Mouse (Mus musculus) stomach, embryonic 14.5 days (tissue): Measurements from ENCODE around the gene Thra. TPM values are rescaled to one million over a fixed set of nuclear protein-coding genes. Genes with fewer than 3 reads are reported as not detected.
A peak's percentile ranks its signal among the peaks of the same experiment; 100 is the strongest.

Source experiments
- ATAC-seq: fragments of 200-750 bp; cut with Nextera tagmentation; 2 replicates; pipeline ENCODE4 v1.8.0; 2017; ENCODE audit warnings: low read depth, moderate TSS enrichment; ENCODE audit not compliant: insufficient number of reproducible peaks, insufficient read depth, low FRiP score
- H3K27ac ChIP-seq: fragments of 300-500 bp; sonication (generic); 2 replicates; pipeline ENCODE4 v1.5.1; 2014; ENCODE audit warnings: mild to moderate bottlenecking, low read length, moderate library complexity, mixed read lengths
- H3K27me3 ChIP-seq: fragments of 300-500 bp; sonication (generic); 2 replicates; pipeline ENCODE4 v1.6.1; 2014; ENCODE audit warnings: low read length, control low read depth, mixed read lengths; ENCODE audit not compliant: control insufficient read depth, insufficient read depth
- H3K36me3 ChIP-seq: fragments of 300-500 bp; sonication (generic); 2 replicates; pipeline ENCODE4 v1.6.1; 2014; ENCODE audit warnings: mild to moderate bottlenecking, control low read depth, low read length, moderate library complexity, mixed read lengths; ENCODE audit not compliant: control insufficient read depth, insufficient read depth
- H3K4me1 ChIP-seq: fragments of 300-500 bp; sonication (generic); 2 replicates; pipeline ENCODE4 v1.6.1; 2014; ENCODE audit warnings: low read length, control low read depth, mixed read lengths; ENCODE audit not compliant: control insufficient read depth, insufficient read depth
- H3K4me2 ChIP-seq: fragments of 300-500 bp; sonication (generic); replicated peaks from 2 replicates; pipeline ENCODE4 v1.6.1; 2014; ENCODE audit warnings: low read depth, low read length, control low read depth
- H3K4me3 ChIP-seq: fragments of 300-500 bp; sonication (generic); 2 replicates; pipeline ENCODE4 v1.5.1; 2014; ENCODE audit warnings: low read depth, low read length, control low read depth
- H3K9ac ChIP-seq: fragments of 300-500 bp; sonication (generic); replicated peaks from 2 replicates; pipeline ENCODE4 v1.6.1; 2014; ENCODE audit warnings: low read depth, mild to moderate bottlenecking, control low read depth, low read length, moderate library complexity, mixed read lengths
- H3K9me3 ChIP-seq: fragments of 300-500 bp; sonication (generic); 2 replicates; pipeline ENCODE4 v1.6.1; 2016; ENCODE audit warnings: low read depth, low read length, control low read depth; ENCODE audit not compliant: control insufficient read depth
- WGBS: fragments of 180-500 bp; shearing (Covaris S2); extraction: QIAGEN DNeasy Blood & Tissue Kit; methylation state at CpG from one replicate; pipeline ENCODE4 v1.1.7; 2014; 5-methylcytosine and 5-hydroxymethylcytosine counted together
- polyA plus RNA-seq: library from polyadenylated mRNA; unstranded; fragments of >200 nt; fragmentation: Nextera tagmentation; extraction: Ambion mirVana; gene quantifications from 2 replicates; pipeline ENCODE4 v1.2.1, GENCODE M21; 2014

Thra gene
- polyA plus RNA-seq, 1 experiment from 2014 or later = 62.9 TPM

DNA sequence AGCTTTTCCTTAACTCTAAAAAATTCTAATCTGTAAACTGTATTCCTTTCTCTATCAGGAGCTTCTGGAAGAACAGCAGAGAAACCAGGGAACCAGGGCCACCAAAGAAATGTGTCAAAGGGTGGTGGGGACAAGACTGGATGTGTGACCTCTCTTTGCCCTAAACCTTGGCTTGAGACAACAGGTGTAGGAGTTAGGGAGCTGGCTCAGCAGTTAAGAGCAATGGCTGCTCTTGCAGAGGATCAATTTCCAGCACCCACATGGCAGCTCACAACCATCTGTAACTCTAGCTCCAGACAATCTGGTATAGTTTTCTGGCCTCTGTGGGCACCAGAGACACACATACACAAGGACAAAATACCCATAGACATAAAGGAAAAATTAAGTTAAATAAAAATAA lies 37.5 kb downstream of the Thra start:
- no peaks in the 10 kb centered on the region for H3K27me3 ChIP-seq
- no peaks in the 10 kb centered on the region for H3K36me3 ChIP-seq
- peaks cover 49% of the 10 kb centered on the region for H3K4me1 ChIP-seq
- ATAC-seq = no peak
- no peak overlapping the region for H3K4me3 ChIP-seq
- no peak overlapping the region for H3K9ac ChIP-seq
- H3K27ac ChIP-seq = peak overlapping the region; percentile 90; the same call in 1 of the 2 replicates
- no peaks in the 10 kb centered on the region for H3K9me3 ChIP-seq
- no peak overlapping the region for H3K4me2 ChIP-seq

DNA sequence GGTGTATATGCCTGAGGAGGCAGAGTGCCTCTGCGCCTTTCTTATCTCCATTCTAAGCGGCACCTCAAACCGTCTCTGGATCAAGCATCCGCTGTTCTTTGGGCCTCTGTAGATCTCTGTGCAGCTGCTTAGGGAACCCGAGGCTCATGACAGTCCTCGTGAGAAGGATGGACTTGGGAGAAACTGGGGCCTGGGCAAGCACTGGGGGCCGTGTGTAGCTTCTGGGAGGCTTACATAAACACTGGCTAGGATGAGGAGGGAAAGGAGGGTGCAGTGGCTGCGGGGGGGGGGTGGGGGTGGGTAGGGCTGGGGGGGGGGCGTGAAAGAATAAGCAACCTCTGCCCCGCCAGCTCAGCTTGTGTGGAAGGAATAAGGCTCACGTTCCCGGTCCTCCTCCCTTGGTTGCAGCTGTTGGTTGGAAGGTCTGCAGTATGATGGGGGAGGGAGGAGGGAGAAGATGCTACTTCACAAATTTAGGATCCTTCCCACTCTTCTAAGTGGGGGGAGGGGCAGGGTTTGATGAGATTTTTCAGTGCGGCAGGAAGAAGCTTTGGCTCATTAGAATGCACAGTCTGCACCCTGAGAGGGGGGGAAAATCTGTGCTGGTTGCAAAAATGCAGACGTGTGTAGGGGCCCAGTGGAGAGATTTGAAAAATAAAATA lies 41.5 kb downstream of the Thra start:
- Histone ChIP-seq H3K27me3 (no peaks in the 10 kb centered on the region), H3K4me3 (no peak overlapping the region), H3K9me3 (no peaks in the 10 kb centered on the region), H3K27ac (peak overlapping the region; percentile 92), H3K9ac (no peak overlapping the region; the same call in 1 of the 2 replicates), H3K4me2 (peak overlapping the region; percentile 39; the same call in 1 of the 2 replicates), H3K36me3 (no peaks in the 10 kb centered on the region), H3K4me1 (peaks cover 61% of the 10 kb centered on the region)
- ATAC-seq = peak; percentile 25; the same call in 1 of the 2 replicates
- WGBS = 8% methylated on average over 14 of the region's 14 CpGs

GRCm38 (mm10) chr11:98782651-98783235 lies 42.3 kb downstream of the Thra start:
- Histone ChIP-seq H3K27me3 (no peaks in the 10 kb centered on the region), H3K36me3 (no peaks in the 10 kb centered on the region), H3K4me1 (peaks cover 59% of the 10 kb centered on the region), H3K4me3 (peak overlapping the region; percentile 8; the same call in 1 of the 2 replicates), H3K27ac (peak overlapping the region; percentile 92), H3K9me3 (no peaks in the 10 kb centered on the region), H3K9ac (no peak overlapping the region), H3K4me2 (peak overlapping the region; percentile 39)
- WGBS = 8% methylated on average over 17 of the region's 17 CpGs
- ATAC-seq = no peak

DNA sequence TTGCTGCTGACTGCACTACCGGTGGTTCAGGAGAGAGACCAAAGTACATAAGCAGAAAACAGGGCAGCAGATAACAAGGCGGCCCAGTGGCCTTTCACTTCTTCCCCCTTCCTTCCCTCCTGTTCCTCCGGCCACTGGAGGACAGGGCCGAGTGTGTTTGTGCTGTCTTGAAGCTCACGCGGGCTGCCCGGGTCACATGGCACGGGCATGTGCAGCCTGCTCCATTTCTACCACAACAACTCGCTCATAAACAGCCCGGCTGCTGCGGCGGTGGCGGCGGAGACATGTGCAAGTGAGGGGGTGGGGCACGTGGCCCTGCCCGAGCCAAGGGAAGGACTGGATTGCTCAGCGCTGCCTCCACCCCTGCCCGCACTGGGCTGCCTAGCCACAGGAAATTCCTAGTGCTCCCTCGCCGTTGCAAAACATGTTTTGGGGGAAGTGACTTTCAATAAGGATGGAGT lies 42.8 kb downstream of the Thra start:
- whole genome bisulfite sequencing = 1% methylated on average over 20 of the region's 20 CpGs
- H3K4me3 ChIP-seq = peak overlapping the region; percentile 8; the same call in 1 of the 2 replicates
- ATAC-seq = peak; percentile 51
- H3K4me1 ChIP-seq = peaks cover 56% of the 10 kb centered on the region
- H3K36me3 ChIP-seq = no peaks in the 10 kb centered on the region
- H3K4me2 ChIP-seq = peak overlapping the region; percentile 39
- no peak overlapping the region for H3K9ac ChIP-seq
- H3K9me3 ChIP-seq = no peaks in the 10 kb centered on the region
- no peaks in the 10 kb centered on the region for H3K27me3 ChIP-seq
- peak overlapping the region; percentile 92 for H3K27ac ChIP-seq

GRCm38 (mm10) chr11:98784139-98784538 lies 43.7 kb downstream of the Thra start:
- H3K4me1 ChIP-seq = peaks cover 56% of the 10 kb centered on the region
- H3K27me3 ChIP-seq = no peaks in the 10 kb centered on the region
- peak overlapping the region; percentile 92 for H3K27ac ChIP-seq
- H3K4me2 ChIP-seq = no peak overlapping the region
- H3K9me3 ChIP-seq = no peaks in the 10 kb centered on the region
- no peaks in the 10 kb centered on the region for H3K36me3 ChIP-seq
- H3K4me3 ChIP-seq = no peak overlapping the region
- ATAC-seq = no peak
- no peak overlapping the region for H3K9ac ChIP-seq
- 64% methylated on average over 4 of the region's 4 CpGs for whole genome bisulfite sequencing

DNA sequence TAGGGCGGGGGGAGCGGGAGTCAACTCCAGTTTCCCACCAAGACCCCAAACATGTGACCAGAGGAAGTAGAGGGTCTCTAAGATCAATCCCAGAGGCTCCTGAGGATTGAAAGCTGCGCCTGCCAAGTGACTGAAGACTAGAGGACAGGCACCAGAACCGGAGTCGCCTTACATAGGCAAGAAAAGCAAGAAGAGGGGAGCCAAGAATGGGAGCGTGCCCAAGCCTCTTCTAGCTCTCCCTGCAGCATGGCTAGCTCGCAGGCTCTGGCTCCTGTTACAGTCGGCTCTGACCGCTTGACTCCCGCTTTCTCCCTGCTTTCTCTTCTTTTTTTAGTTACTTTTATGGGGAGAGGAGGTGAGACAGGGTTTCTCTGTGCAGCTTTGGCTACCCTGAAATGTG lies 44.8 kb downstream of the Thra start:
- Histone ChIP-seq H3K9ac (no peak overlapping the region), H3K4me1 (peaks cover 59% of the 10 kb centered on the region), H3K27me3 (no peaks in the 10 kb centered on the region), H3K9me3 (no peaks in the 10 kb centered on the region), H3K36me3 (no peaks in the 10 kb centered on the region), H3K4me3 (no peak overlapping the region), H3K4me2 (no peak overlapping the region), H3K27ac (peak overlapping the region; percentile 90)
- WGBS = 67% methylated on average over 10 of the region's 10 CpGs
- no peak for ATAC-seq

DNA sequence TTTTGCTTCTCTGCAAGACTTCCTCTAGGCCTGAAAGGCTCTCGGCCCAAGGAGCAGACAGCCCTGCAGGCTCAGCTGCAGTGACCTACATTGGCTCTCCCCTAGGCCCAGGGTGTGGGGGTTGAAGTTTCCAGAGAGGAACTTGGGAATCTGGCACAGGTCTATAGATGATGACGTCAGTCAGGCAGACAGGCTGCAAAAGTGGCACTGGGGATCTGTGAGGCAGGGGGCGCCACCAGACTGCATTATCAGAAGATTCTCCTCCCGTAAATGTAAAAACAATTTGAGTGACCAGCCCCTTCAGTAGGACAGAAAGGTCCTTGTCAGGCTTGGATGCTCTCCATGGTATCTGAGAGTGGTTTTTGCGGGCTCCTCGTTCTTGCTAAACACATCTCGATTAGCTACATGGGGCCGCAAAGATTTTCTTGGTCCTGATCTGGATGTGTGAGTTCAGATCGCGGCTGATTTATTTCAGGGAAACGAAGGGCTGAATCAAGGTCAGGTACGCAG lies 45.4 kb downstream of the Thra start:
- Histone ChIP-seq H3K9me3 (no peaks in the 10 kb centered on the region), H3K36me3 (no peaks in the 10 kb centered on the region), H3K4me2 (peak overlapping the region; percentile 30), H3K27ac (peak overlapping the region; percentile 90), H3K9ac (no peak overlapping the region), H3K4me3 (peak overlapping the region; percentile 5; the same call in 1 of the 2 replicates), H3K27me3 (no peaks in the 10 kb centered on the region), H3K4me1 (peaks cover 59% of the 10 kb centered on the region)
- WGBS = 8% methylated on average over 12 of the region's 12 CpGs
- no peak for ATAC-seq

GRCm38 (mm10) chr11:98786359-98787214 lies 46.1 kb downstream of the Thra start:
- no peaks in the 10 kb centered on the region for H3K9me3 ChIP-seq
- ATAC-seq = peak; percentile 56
- 1% methylated on average over 15 of the region's 15 CpGs for WGBS
- H3K9ac ChIP-seq = no peak overlapping the region
- H3K27ac ChIP-seq = peak overlapping the region; percentile 90
- H3K4me2 ChIP-seq = peak overlapping the region; percentile 30
- no peaks in the 10 kb centered on the region for H3K36me3 ChIP-seq
- peaks cover 56% of the 10 kb centered on the region for H3K4me1 ChIP-seq
- no peaks in the 10 kb centered on the region for H3K27me3 ChIP-seq
- H3K4me3 ChIP-seq = peak overlapping the region; percentile 5; the same call in 1 of the 2 replicates
